Mouse (Mus musculus) spleen, postnatal 14 days (tissue): ENCODE results near the gene Allc.

Experiments used
- DNase-seq, 2 experiments: peaks; one replicate each; pipeline ENCODE4 v3.0.0; 2021 to 2022; ENCODE audit warnings: low spot score in 2 of 2

Gene Allc

GRCm38 (mm10) chr12:28584036-28584435, 1.7 kb upstream of the Allc start:
- DNase-seq = no peak

- DNase-seq = no peak
Observed at GRCm38 (mm10) chr12:28579132-28579531, 3.2 kb downstream of the Allc start.

- no peak for DNase-seq
Observed at GRCm38 (mm10) chr12:28578147-28578546, 4.2 kb downstream of the Allc start.

GRCm38 (mm10) chr12:28575366-28576070, 6.8 kb downstream of the Allc start:
- no peak for DNase-seq

- DNase-seq = no peak
Observed at GRCm38 (mm10) chr12:28572241-28572640, 10.1 kb downstream of the Allc start.

GRCm38 (mm10) chr12:28552299-28552698, 30.0 kb downstream of the Allc start, which contains the start of gene Dcdc2c:
Gene Dcdc2c, minus strand, starts transcription at chr12:28552399.
- DNase-seq = no peak

- no peak for DNase-seq
Observed at GRCm38 (mm10) chr12:28551775-28552174, 30.5 kb downstream of the Allc start.

- no peak for DNase-seq
Observed at GRCm38 (mm10) chr12:28548887-28549286, 33.4 kb downstream of the Allc start.

GRCm38 (mm10) chr12:28514264-28514775, 68.0 kb downstream of the Allc start:
- no peak for DNase-seq

GRCm38 (mm10) chr12:28509699-28510280, 72.5 kb downstream of the Allc start:
- no peak for DNase-seq
